Mouse (Mus musculus) monocyte, adult 5-6 weeks (primary cell): ENCODE measurements around the gene Igdcc4. TPM values are rescaled to one million over a fixed set of nuclear protein-coding genes. Genes with fewer than 3 reads are reported as not detected.

Source experiments
- ATAC-seq: fragments of 153-309, 156-312 bp; replicated peaks from 2 replicates; pipeline ENCODE4 v1.8.0; 2017; ENCODE audit warnings: mild to moderate bottlenecking; ENCODE audit not compliant: low TSS enrichment, insufficient number of reproducible peaks, severe bottlenecking, poor library complexity, low FRiP score
- total RNA-seq: library from RNA; stranded (forward); fragments of 200-1000, 200-491, 200-594 nt; gene quantifications from 3 replicates; pipeline ENCODE4 v1.2.3, GENCODE M21; 2017

Gene Igdcc4
- total RNA-seq, 1 experiment from 2014 or later, result 0.19 TPM

DNA sequence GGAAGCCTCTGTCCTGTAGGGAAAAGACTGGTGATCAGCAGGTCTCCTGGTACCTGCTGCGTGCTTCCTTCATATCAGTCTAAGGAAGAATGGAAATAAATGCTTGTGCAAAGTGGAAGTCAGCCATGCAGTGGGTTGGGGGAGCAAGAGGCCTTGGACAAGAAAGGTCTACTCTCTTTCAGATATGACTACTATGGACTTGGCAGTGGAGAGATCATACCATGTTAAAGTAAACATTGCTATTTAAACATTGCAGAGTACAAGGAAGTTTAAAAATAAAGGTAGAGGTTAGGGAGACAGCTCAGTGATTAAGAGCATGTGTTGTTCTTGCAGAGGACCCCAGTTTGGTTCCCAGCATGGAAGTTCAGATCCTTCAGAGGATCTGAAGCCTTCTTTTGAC lies 6.6 kb downstream of the Igdcc4 start:
- ATAC-seq, result no peak

DNA sequence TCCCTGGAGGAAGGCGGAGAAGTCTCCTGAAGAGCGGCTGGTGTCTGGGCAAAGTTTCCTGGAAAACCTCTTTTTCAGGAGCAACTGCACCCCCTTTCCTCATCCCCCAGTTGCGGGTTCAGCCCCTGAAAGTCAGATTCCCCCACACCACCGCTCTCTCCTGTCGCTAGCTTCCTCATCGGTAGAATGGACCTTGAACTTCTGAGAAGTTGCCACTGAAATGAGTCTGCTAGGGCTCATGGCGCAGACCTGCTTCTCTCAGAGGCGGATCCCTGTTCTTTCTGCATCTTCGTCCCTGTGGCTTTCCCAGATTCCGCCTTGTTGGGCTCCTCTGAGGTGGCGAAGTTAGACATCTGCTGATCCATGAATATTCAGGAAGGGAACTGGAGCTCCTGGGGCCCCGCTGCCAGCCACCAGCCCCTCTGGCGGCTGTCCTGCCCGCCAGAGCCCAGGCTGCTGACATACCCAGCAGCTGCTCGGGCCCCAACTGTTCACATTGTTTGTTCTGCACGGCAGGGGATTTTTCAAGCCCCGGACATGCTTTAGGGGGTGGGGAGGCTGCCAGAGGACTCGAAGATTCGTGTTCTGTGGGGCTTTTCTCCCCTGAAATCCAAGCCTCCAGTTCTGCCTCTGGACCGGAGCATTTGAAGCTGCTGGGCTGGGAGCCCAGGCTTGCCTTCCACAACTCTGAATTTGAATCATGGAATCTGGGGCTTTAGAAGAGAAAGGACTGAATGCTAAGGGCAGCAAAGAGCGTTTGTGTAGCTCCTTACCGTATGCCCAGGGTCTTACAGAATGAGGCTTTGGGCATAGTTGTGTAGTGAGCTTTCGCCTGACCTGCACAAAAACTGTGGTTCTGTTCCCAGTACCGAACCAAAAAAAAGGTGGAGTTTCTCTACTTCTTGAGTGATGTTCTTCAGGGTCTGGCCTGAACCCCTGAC lies 8.1 kb downstream of the Igdcc4 start:
- no peak for ATAC-seq

DNA sequence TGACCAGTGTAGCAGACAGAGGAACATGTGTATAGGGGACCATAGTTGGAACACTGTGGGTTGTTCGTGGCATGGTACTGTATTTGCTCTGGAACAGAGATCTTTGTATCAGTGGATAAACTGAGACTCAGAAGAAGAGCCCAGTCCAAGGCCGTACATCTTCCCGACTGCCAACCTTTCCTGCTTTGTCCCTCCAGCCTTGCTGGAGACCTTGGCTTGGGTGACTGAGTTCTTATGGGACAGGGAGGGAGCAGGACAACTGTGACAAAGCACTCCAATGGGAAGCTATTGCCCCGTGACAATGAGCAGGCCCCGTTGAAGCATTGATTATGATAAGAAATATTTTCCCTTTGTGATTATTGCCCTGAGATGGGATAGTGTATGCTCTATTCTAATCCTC lies 10.4 kb downstream of the Igdcc4 start:
- no peak for ATAC-seq

DNA sequence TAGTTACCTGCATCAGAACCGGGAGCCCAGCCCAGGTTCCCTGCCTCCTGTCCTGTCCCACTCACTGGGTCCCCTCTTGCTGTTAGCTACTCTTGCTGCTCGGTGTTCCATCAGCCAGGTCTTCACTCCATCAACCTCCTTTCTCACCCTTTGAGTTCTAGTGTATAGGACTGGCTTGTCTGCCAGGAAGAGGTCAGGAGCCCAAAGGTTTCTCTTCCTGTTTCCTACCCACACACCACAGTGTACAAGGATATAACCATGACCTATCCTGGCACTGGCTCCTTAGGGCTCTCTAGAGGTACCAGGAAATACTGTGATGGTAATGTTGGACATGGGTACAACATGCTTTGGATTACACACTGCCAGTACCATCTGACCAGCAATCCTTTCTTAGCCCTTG lies 12.4 kb downstream of the Igdcc4 start:
- ATAC-seq, result no peak

DNA sequence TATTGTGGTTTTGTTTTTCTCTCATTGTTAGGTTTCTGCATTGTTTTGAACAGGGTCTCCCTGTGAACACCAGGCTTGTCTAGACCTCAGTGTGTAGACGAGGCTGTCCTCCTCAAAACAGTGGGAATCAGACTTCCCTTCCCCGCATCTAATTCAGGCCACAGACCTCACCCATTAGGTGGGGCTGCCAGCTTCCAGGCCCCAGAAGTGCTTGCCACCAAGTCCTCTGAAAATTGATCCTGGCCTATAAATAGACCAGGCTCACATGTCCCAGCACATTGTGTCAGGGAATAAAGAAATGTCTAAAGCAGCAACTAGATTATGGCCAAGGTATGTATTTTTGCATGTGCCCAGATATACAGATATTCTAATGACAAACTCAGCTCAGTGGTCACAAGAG lies 14.6 kb downstream of the Igdcc4 start:
- no peak for ATAC-seq

DNA sequence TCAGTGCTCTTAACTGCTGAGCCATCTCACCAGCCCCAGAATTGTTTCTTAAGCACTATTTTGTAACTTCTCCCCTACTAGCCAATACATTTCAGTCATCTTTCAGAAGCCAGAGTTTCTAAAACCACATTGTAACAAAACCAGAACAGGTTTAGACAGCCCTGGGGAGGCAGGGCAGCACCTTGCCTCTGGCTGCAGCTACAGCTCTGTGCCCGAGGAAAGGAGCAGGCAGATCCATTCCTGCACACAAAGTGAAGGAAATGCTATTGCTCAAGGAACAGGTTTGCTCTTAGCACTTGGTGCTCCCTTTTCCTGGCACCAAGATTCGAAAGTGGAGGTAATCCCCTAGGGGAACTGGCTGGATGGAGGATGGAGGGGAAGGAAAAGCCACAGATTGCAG lies 16.2 kb downstream of the Igdcc4 start:
- no peak for ATAC-seq

DNA sequence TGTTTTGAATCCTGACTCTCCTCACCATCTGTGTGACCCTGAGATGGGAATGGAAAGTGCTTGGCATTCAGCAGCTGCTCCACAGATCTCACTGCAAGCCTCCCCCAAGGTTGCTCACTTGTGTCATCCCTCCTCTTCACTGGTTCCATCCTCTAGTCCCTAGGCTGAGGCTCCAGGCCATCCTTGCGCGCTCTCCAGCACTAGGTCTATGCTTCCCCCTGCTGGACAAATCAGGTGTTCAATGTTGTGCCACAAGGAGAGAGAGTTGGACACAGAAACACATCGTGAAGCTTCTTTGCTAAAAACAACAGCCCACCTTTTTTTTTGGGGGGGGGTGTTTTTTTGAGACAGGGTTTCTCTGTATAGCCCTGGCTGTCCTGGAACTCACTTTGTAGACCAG lies 19.6 kb downstream of the Igdcc4 start:
- ATAC-seq, result no peak

DNA sequence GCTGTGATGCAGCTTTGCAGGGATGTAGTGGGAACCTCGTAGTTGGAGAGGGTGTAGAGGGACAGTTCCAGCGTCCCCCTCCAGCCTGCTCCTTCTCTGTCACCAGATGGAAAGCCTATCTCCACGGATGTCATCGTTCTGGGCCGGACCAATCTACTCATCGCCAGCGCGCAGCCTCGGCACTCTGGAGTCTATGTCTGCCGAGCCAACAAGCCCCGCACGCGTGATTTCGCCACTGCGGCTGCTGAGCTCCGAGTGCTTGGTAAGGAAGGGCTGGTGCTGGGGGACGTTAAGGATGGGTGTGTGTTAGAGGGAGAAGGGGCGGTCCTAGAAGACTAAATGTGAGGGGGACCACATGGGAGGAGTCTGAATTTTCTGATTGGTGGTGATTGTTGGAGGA lies 21.3 kb downstream of the Igdcc4 start:
- ATAC-seq, result no peak

DNA sequence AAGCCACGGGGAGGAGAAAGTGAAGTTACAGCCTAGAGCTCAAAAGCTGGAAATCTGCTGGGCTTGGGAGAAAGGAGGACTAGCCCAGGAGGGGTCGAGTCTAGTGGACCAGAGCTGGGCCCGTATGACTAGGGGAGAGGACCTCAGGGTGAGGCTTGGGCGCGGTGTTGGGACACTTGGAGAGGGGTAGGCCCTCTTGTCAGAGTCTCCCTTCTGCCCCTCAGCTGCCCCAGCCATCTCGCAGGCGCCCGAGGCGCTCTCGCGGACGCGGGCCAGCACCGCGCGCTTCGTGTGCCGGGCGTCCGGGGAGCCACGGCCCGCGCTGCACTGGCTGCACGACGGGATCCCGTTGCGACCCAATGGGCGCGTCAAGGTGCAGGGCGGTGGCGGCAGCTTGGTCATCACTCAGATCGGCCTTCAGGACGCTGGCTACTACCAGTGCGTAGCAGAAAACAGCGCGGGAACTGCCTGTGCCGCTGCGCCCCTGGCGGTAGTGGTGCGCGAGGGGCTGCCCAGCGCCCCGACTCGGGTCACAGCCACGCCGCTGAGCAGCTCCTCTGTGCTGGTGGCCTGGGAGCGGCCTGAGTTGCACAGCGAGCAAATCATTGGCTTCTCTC lies 22.4 kb downstream of the Igdcc4 start:
- ATAC-seq, result no peak

DNA sequence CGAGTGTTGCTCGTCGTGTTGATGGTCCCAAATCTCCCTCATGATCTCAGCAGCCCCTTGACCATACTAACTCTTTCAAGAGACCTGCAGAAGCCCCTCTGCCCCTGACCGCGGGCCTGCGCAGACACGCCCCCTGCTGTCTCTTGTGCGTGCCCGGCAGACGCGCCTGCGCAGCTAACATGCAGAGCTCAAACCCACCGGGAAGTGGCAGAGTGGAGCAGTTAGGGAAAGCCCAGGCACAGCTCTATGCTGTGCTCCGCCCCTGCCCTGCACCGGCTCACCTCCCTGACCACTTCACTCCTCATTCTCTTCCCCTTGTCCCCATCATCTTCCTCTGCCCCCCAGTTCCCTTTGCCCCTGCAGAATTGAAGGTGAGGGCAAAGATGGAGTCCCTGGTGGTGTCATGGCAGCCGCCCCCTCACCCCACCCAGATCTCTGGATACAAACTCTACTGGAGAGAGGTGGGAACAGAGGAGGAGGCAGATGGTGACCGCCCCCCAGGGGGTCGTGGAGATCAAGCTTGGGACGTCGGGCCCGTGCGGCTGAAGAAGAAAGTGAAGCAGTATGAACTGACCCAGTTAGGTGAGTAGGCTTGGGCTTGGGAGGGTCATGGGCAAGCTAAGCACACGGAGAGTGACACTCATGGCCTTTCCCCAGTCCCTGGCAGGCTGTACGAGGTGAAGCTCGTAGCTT lies 27.0 kb downstream of the Igdcc4 start:
- ATAC-seq, result peak; percentile 16; the same call in 1 of the 2 replicates

DNA sequence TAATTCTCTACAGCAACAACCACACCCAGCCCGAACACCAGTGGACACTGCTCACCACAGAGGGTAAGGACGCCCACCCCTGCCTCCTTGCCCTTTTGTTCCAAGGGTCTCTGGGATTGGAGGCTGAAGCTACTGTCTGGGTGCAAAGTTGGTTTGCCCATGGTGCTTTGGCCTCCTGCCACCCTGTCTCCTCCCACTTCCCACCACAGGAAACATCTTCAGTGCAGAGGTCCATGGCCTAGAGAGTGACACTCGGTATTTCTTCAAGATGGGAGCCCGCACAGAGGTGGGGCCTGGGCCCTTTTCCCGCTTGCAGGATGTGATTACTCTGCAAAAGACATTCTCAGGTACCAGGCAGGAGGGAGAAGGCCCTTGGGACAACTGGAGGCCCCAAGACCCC lies 30.4 kb downstream of the Igdcc4 start:
- ATAC-seq, result no peak

DNA sequence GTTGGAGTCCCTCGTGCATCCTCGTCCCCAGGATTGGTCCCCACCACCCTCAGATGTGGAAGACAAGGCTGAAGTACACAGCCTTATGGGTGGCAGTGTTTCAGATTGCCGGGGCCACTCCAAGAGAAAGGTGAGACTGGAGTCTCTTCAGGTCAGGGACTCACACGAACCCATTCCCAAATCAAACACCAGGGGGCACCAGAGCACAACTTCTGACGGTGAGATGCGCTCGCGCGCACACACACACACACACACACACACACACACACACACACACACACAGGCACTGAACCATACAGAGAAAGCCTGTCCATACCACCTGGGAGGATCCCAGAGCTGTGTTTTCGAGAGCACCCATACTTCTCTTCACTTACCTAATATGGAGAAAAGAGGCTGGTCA lies 32.5 kb downstream of the Igdcc4 start:
- ATAC-seq, result peak; percentile 71

DNA sequence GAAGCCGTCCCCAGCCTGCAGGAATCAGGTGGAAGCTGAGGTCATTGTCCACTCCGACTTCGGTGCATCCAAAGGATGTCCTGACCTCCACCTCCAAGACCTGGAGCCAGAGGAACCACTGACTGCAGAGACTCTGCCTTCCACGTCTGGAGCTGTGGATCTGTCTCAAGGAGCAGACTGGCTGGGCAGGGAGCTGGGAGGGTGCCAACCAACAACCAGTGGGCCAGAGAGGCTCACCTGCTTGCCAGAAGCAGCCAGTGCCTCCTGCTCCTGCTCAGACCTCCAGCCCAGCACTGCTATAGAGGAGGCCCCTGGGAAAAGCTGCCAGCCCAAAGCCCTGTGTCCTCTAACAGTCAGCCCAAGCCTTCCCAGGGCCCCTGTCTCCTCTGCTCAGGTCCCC lies 33.8 kb downstream of the Igdcc4 start:
- ATAC-seq, result no peak

DNA sequence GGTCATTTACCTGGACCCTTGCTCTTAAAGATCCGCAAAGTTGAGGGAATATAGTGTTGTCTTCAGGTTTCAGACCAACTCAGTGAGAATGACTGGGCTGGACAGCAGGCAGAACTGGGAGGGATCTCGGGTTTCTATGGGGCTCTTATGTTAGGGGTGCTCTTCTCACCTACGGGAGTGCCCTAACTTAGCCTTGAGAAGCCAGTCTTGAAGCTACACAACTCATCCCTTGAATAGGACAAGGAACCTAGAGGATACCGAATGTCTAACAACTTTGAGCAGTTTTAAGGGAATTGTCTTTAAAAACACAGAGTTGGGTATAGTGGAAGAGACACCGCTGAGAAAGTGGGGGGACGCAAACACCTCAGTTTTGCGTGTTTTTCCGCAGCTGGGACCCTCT lies 39.2 kb downstream of the Igdcc4 start:
- no peak for ATAC-seq

DNA sequence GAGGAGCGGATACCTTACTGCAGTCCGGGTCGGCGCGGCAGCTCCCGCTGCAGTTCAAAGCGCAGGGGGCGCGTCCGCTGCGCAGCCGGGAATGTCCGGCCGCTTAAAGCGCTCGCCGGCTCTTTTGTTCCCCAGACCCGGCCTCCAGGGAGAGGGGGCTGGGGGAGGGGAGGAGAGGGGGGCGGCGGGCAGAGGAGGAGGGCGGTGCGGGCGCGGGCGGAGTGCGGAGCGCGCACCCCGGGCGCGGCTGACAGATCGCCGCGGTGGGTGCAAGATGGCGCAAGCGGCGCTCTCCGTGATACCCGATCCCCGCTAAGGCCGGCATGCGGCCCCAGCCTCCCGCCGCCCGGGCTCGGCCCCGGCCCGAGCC lies 39.6 kb downstream of the Igdcc4 start, which contains the start of gene Igdcc3:
Gene Igdcc3 (plus strand): TSS at position 254 of the 370 bp plus-strand sequence.
- no peak for ATAC-seq

DNA sequence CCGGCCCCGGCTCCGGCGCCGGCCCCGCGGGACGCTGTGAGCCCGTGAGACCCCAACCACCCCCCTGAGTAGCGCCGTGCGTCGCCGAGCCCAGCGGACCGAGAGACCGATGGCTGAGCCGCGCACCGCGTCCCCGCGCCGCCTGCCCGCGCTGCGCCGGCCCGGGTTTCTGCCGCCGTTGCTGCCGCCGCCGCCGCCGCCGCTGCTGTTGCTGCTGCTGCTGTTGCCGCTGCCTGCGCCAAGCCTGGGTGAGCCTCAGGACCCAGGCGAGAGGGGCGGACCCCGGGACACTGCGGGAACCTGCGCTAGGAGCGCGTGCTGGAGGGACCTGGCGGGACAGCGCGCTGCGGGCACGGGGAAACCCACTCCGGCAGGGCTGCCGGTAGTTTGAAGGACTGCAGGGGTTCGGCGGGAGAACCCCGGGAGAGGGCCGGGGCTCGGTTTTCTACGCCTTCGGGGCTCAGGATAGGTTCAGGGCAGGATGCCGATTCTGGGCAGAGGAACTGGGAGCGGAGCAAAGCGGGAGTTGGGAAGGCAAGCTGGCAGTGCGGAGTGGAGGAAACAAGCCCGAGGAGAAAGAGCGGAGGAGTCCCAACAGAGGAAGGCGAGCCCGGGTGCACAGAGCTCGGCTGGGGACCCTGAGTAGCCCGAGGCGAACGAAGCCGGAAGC lies 40.2 kb downstream of the Igdcc4 start:
- ATAC-seq, result no peak

DNA sequence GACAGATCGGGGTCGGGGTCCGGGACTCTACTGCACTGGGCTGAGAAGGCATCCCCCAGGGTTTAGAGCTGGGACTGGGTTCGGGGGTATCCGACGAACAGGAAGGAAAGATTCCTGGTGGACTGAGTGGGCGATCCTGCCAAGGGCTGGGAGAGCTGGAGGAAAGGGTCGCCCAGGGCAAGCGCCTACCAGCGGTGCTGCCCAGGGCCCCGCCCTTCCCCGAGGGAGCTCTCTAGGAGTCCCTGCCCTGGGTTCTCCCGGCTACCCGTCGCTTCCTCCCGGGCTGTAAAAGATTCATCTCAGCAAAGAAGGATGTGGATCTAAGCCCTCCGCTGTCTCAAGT lies 40.7 kb downstream of the Igdcc4 start:
- ATAC-seq, result no peak

DNA sequence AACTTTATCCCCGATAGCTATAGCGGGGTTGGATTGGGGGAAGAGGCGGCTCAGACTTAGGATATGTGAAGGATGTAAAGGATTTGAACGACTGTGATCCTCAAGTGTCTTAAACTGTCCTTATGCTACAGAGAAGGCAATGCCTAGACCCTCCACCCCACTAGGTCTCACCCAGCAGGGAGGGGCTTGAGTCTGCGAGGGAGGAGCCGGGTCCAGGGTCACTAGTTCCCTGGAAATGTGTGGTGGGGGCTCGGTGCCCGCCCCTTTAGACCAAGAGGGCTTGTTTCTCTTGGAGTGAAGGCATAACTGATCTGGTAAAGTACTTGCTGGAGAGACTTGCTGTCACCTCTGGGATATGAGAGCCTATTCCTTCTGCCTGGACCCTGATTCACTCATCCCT lies 41.1 kb downstream of the Igdcc4 start:
- ATAC-seq, result no peak

DNA sequence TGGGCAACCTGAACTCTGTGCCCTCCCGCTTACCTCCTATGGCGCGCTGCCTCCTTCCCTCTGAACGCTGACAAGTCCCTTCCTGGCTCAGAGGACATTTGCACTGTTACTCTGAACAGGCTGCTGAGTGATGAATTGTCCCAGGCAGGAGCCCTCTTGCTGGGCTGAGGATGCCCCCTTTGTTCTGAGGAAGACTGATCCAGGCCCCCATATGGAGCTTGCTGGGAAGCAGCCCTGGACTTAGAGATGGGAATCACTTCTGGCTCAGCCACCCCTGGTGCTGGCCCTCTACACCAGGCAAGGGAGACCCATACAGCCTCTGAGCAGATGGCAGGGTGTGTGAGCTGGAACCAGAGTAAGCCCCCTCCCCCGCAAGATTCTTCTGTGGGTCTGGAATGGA lies 44.7 kb downstream of the Igdcc4 start:
- no peak for ATAC-seq
